Mouse (Mus musculus) heart, embryonic 11.5 days (tissue): ENCODE results near the gene Pak6. TPM values are rescaled to one million over a fixed set of nuclear protein-coding genes. Genes with fewer than 3 reads are reported as not detected.
"Not testable (repeated sequence)": the region's sequence is repeated elsewhere in the genome, so short reads cannot be mapped to it uniquely, and the experiment has no call there.

ENCODE experiments used
- ATAC-seq: fragments of 200-750 bp; cut with Nextera tagmentation; replicated peaks from 2 replicates; pipeline ENCODE4 v1.8.0; 2017; ENCODE audit warnings: moderate library complexity; ENCODE audit not compliant: insufficient number of reproducible peaks, low FRiP score, low TSS enrichment
- H3K27ac ChIP-seq: fragments of 300-500 bp; sonication (generic); 2 replicates; pipeline ENCODE4 v1.5.1; 2014; ENCODE audit warnings: mild to moderate bottlenecking, low read depth, low read length
- H3K27me3 ChIP-seq: fragments of 300-500 bp; sonication (generic); 2 replicates; pipeline ENCODE4 v1.6.1; 2014; ENCODE audit warnings: mild to moderate bottlenecking, low read length, mixed read lengths; ENCODE audit not compliant: control insufficient read depth, insufficient read depth
- H3K36me3 ChIP-seq: fragments of 300-500 bp; sonication (generic); 2 replicates; pipeline ENCODE4 v1.6.1; 2014; ENCODE audit warnings: mild to moderate bottlenecking, low read length, moderate library complexity, mixed read lengths; ENCODE audit not compliant: control insufficient read depth, insufficient read depth
- H3K4me1 ChIP-seq: fragments of 300-500 bp; sonication (generic); 2 replicates; pipeline ENCODE4 v1.6.1; 2014; ENCODE audit warnings: low read length; ENCODE audit not compliant: control insufficient read depth, insufficient read depth
- H3K4me2 ChIP-seq: fragments of 300-500 bp; sonication (generic); 2 replicates; pipeline ENCODE4 v1.6.1; 2014; ENCODE audit warnings: mild to moderate bottlenecking, moderate library complexity
- H3K4me3 ChIP-seq: fragments of 300-500 bp; sonication (generic); 2 replicates; pipeline ENCODE4 v1.5.1; 2014; ENCODE audit warnings: low read depth, low read length
- H3K9ac ChIP-seq: fragments of 300-500 bp; sonication (generic); 2 replicates; pipeline ENCODE4 v1.6.1; 2014; ENCODE audit warnings: mild to moderate bottlenecking, low read depth, low read length, moderate library complexity
- H3K9me3 ChIP-seq: fragments of 300-500 bp; sonication (generic); replicated peaks from 2 replicates; pipeline ENCODE4 v1.6.1; 2016; ENCODE audit warnings: low read length; ENCODE audit not compliant: control insufficient read depth
- WGBS: fragments of 180-500 bp; shearing (Covaris S2); extraction: QIAGEN DNeasy Blood & Tissue Kit; methylation state at CpG from one replicate; pipeline ENCODE4 v1.1.7; 2014; ENCODE audit not compliant: insufficient replicate concordance; 5-methylcytosine and 5-hydroxymethylcytosine counted together
- polyA plus RNA-seq: library from polyadenylated mRNA; unstranded; fragments of >200 nt; fragmentation: Nextera tagmentation; extraction: Ambion mirVana; gene quantifications from 2 replicates; pipeline ENCODE4 v1.2.1, GENCODE M21; 2014

Pak6 gene
- polyA plus RNA-seq, 1 experiment from 2014 or later: 3.0 TPM

DNA sequence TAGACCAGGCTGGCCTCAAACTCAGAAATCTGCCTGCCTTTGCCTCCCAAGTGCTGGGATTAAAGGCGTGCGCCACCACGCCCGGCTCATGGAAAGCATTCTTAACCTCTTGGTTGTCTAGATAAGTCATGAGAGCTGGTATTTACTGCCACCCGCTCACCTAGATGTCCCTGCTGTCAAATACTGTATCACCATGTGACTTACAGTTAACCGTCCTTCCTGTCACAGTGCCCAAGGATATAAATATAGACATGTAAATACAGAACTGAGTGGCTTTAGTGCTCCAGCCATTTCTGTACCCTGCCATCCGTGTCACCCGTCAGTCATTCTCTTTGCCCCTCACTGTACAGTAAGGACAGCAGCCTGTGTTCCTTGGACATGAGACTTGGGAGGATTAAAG lies 24.4 kb upstream of the Pak6 start:
- H3K36me3 ChIP-seq: peaks cover 35% of the 10 kb centered on the region
- H3K4me1 ChIP-seq: no peaks in the 10 kb centered on the region
- WGBS: 90% methylated on average over 8 of the region's 8 CpGs
- no peak overlapping the region for H3K27ac ChIP-seq
- H3K4me3 ChIP-seq: no peak overlapping the region
- no peaks in the 10 kb centered on the region for H3K9me3 ChIP-seq
- ATAC-seq: no peak
- no peak overlapping the region for H3K9ac ChIP-seq
- H3K27me3 ChIP-seq: no peaks in the 10 kb centered on the region
- no peak overlapping the region for H3K4me2 ChIP-seq

DNA sequence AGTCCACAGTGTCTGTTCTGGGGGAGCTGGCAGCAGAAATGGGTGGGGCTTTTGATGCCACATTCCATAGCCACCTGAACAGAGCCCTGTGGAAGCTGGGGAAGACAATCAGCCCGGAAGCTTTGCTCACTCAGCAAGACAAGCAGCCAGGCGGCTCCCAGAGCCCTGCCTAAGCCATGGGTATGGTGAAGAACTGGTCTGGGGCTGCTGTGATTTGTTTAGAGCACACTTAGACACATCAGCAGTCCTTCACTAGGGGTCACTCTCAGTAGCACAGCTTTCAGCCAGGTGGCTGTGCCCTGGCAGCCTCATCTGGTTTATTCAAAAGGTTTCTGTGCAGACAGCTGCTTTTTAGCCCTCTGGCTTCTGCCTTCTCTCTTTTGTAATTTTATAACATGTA lies 22.0 kb upstream of the Pak6 start:
- WGBS: 48% methylated on average over 2 of the region's 2 CpGs
- H3K4me2 ChIP-seq: no peak overlapping the region
- peaks cover 32% of the 10 kb centered on the region for H3K36me3 ChIP-seq
- H3K27ac ChIP-seq: no peak overlapping the region
- no peak overlapping the region for H3K9ac ChIP-seq
- H3K9me3 ChIP-seq: no peaks in the 10 kb centered on the region
- no peaks in the 10 kb centered on the region for H3K4me1 ChIP-seq
- no peak for ATAC-seq
- no peaks in the 10 kb centered on the region for H3K27me3 ChIP-seq
- H3K4me3 ChIP-seq: no peak overlapping the region

DNA sequence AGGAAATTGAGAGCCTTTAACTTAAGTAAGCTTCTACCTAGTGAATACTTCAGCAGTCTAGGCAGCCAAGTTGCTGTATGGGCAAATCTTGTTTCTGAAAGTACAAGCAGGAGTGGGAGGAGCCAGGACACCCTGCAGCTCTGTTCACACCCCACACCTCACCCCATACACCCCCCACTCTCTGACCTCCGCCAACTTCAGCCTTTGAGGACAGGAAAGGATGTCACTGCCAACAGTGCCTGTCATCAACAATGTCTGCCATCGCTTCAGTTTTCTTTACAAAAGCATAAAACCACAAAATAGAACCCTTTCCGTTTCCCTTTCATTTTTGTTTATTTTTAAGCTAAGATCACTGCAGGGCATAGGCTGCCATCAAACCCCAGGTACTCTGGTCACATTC lies 20.7 kb upstream of the Pak6 start:
- Histone ChIP-seq H3K9ac (no peak overlapping the region), H3K4me1 (no peaks in the 10 kb centered on the region), H3K27me3 (no peaks in the 10 kb centered on the region), H3K27ac (no peak overlapping the region), H3K9me3 (no peaks in the 10 kb centered on the region), H3K36me3 (peaks cover 29% of the 10 kb centered on the region), H3K4me2 (no peak overlapping the region), H3K4me3 (no peak overlapping the region)
- 83% methylated on average over 3 of the region's 3 CpGs for WGBS
- no peak for ATAC-seq

- Histone ChIP-seq H3K27ac (no peak overlapping the region), H3K9me3 (no peaks in the 10 kb centered on the region), H3K4me3 (no peak overlapping the region), H3K4me2 (no peak overlapping the region), H3K36me3 (peaks cover 29% of the 10 kb centered on the region), H3K27me3 (no peaks in the 10 kb centered on the region), H3K4me1 (no peaks in the 10 kb centered on the region), H3K9ac (no peak overlapping the region)
- WGBS: 64% methylated on average over 3 of the region's 3 CpGs
- no peak for ATAC-seq
Measured at GRCm38 (mm10) chr2:118642942-118643341, 20.2 kb upstream of the Pak6 start.

DNA sequence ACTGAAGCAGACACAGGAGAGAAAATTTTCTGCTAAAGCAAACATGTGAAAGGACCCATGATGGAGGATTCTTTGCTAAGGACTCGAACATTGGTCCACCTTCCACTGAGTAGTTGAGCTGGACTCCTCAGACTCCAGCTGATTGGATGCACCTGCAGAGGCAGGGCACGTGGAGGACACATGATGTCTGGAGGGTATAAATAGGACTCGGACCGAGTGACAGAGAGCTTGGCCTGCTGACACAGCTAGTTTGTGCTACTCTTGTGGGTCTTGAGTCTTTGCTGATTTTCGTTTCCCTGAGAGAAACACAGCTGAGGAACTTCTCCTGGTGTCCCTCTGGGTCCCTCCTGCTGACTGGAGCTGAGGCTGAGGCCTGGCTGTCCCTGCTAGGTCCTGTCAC lies 16.4 kb upstream of the Pak6 start:
- 65% methylated on average over 5 of the region's 5 CpGs for WGBS
- Histone ChIP-seq H3K4me2 (no peak overlapping the region), H3K36me3 (peaks cover 14% of the 10 kb centered on the region; the same call in 1 of the 2 replicates), H3K9me3 (no peaks in the 10 kb centered on the region), H3K4me1 (no peaks in the 10 kb centered on the region), H3K4me3 (no peak overlapping the region), H3K27me3 (no peaks in the 10 kb centered on the region), H3K27ac (no peak overlapping the region), H3K9ac (no peak overlapping the region)
- no peak for ATAC-seq

DNA sequence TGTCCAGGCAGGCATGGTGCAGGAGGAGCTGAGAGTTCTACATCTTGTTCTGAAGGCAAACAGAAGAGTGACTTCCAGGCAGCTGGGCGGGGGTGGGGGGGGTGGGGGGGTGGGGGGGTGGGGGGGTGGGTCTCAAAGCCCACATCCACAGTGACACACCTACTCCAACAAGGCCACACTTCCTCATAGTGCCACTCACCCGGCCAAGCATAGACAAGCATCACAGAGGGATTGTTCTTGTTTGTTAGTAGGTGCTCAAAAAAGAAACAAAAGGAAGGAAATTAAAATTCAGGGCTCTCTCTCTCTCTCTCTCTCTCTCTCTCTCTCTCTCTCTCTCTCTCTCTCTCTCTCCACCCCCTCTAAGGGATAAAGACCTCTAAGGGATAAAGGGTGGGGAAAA lies 12.4 kb upstream of the Pak6 start:
- not testable (repeated sequence) for H3K4me2 ChIP-seq, H3K9ac ChIP-seq, H3K36me3 ChIP-seq, H3K4me1 ChIP-seq, H3K9me3 ChIP-seq, H3K27me3 ChIP-seq, H3K27ac ChIP-seq, ATAC-seq, H3K4me3 ChIP-seq
- 64% methylated on average over 2 of the region's 2 CpGs for WGBS

DNA sequence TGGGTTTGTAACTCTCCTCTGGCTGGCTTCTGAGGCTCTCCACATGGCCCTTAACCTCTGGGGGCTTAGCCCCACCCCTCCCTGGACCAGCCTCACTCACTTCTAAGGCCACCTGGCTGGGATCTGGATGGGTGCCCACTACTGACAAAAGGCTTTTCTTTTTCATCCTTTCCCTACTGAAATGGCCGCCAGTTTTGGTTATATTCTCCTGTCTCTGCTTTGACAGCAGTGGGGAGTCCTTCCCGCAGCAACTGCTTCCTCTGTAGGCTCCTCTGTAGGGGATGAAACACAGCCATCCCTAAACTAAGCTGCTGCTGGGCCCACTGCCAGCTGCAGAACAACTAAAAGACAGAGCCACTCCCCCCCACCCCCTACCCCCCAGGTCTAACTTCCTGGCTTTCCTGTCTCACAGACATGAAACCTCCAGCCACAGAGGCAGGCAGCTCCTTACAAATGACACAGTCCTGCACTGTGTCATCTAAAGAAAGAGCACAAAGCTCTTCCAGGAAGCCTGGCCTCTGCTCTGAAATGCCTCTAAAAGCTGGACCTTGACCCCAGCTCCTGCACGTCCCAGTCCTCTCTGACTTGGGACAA lies 6.3 kb upstream of the Pak6 start:
- Histone ChIP-seq H3K9me3 (no peaks in the 10 kb centered on the region), H3K9ac (no peak overlapping the region; the same call in 1 of the 2 replicates), H3K4me1 (peaks cover 20% of the 10 kb centered on the region), H3K36me3 (no peaks in the 10 kb centered on the region), H3K4me2 (no peak overlapping the region), H3K27me3 (no peaks in the 10 kb centered on the region), H3K4me3 (no peak overlapping the region), H3K27ac (peak overlapping the region; percentile 12)
- 35% methylated on average over 3 of the region's 3 CpGs for WGBS
- ATAC-seq: no peak

- Histone ChIP-seq H3K36me3 (no peaks in the 10 kb centered on the region), H3K9ac (no peak overlapping the region), H3K27ac (peak overlapping the region; percentile 88), H3K27me3 (peaks cover 3% of the 10 kb centered on the region; the same call in 1 of the 2 replicates), H3K4me3 (no peak overlapping the region), H3K4me2 (0 out of 2 replicates have a peak overlapping the region, but pooled peaks have one; percentile 9), H3K9me3 (no peaks in the 10 kb centered on the region), H3K4me1 (peaks cover 26% of the 10 kb centered on the region)
- peak; percentile 83 for ATAC-seq
- 43% methylated on average over 4 of the region's 4 CpGs for WGBS
Measured at GRCm38 (mm10) chr2:118658457-118658856, 4.6 kb upstream of the Pak6 start.

DNA sequence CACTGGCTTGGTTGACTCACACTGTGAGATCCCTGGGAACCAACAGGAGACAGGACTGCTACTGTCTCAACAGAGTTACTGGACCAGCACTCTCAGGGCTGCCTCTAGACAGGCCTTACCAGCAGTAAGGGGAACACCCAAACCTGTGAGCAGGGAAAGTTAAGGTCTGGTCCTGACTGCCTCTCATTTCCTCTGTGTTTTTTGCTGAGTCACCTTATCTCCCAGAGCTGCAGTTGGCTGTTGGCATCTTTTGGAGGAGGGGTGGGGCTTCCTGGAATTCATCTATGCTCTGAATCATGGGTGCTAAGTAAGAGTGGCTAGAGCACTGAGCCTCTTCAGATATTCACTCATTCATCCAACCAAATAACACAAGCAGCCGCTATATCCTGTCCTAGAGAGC lies 4.0 kb upstream of the Pak6 start:
- no peaks in the 10 kb centered on the region for H3K9me3 ChIP-seq
- peaks cover 8% of the 10 kb centered on the region for H3K27me3 ChIP-seq
- H3K27ac ChIP-seq: peak overlapping the region; percentile 88
- H3K4me3 ChIP-seq: no peak overlapping the region
- ATAC-seq: peak; percentile 69
- peaks cover 31% of the 10 kb centered on the region for H3K4me1 ChIP-seq
- H3K9ac ChIP-seq: 0 out of 2 replicates have a peak overlapping the region, but pooled peaks have one; percentile 68
- 39% methylated on average over 1 of the region's 1 CpGs for WGBS
- no peaks in the 10 kb centered on the region for H3K36me3 ChIP-seq
- H3K4me2 ChIP-seq: peak overlapping the region; percentile 72
